Mouse (Mus musculus): ENCODE data around the gene Tspan32. TPM values are rescaled to one million over a fixed set of nuclear protein-coding genes. Genes with fewer than 3 reads are reported as not detected.

Gene Tspan32
- polyA plus RNA-seq, 1 experiment from 2014 or later, result 19.5 TPM

DNA sequence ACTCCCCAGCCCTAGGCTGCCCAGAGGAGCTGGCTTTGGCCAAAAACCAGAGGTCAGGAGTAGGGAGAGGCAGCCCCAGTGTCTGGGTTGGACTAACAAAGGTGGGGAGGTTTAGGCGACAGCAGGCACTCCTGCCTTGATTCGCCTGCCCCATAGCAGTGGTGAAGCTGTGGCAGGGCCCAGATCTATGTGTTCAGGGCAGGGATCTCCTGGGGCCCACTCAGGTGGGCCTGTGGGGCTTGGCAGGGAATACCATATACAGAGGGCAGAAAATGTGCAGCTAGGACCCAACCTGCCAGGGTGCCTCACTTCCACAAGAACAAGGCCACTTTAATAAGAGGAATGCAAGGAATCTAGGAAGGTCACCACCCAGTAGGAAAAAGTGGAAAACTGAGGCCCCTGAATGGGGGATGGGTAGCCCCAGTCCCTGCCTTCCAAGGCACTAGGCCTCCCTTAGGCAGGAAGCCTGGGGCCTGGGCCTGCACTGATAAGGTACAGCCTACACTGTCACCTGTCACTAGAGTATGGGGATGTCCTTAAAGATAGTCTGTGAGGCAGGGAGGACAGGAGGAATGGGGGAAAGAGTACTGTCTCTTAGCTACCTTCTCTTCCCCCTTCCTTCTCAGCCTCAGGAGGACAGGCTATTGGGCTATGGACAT is 1.4 kb downstream of the Tspan32 start:
- 60% methylated on average over 2 of the region's 2 CpGs for WGBS (ENCODE audit: insufficient replicate concordance)
- peak overlapping the region; percentile 54 for H3K4me2 ChIP-seq
- H3K27ac ChIP-seq (ENCODE audit: low read depth, low read length), result peak overlapping the region; percentile 95
- ATAC-seq (replicated peaks; ENCODE audit: insufficient number of reproducible peaks, low FRiP score, low TSS enrichment), result peak; percentile 80
- H3K36me3 ChIP-seq (ENCODE audit: control insufficient read depth, insufficient read depth, low read length), result no peaks in the 10 kb centered on the region
- peak overlapping the region; percentile 30 for H3K4me3 ChIP-seq (ENCODE audit: low read depth, low read length)
- H3K27me3 ChIP-seq (ENCODE audit: control insufficient read depth, insufficient read depth, low read length), result no peaks in the 10 kb centered on the region
- no peaks in the 10 kb centered on the region for H3K9me3 ChIP-seq (replicated peaks; ENCODE audit: control insufficient read depth, low read length)
- peaks cover 32% of the 10 kb centered on the region for H3K4me1 ChIP-seq (ENCODE audit: control insufficient read depth, insufficient read depth, low read length)
- peak overlapping the region; percentile 65 for H3K9ac ChIP-seq (ENCODE audit: low read depth, low read length)

GRCm38 (mm10) chr7:143006756-143007598 is 2.1 kb downstream of the Tspan32 start:
- Histone ChIP-seq H3K36me3 (ENCODE audit: control insufficient read depth, insufficient read depth, low read length) (no peaks in the 10 kb centered on the region), H3K4me2 (peak overlapping the region; percentile 53), H3K4me1 (ENCODE audit: control insufficient read depth, insufficient read depth, low read length) (peaks cover 34% of the 10 kb centered on the region), H3K9ac (ENCODE audit: low read depth, low read length) (peak overlapping the region; percentile 65), H3K9me3 (replicated peaks; ENCODE audit: control insufficient read depth, low read length) (no peaks in the 10 kb centered on the region), H3K27me3 (ENCODE audit: control insufficient read depth, insufficient read depth, low read length) (no peaks in the 10 kb centered on the region), H3K4me3 (ENCODE audit: low read depth, low read length) (peak overlapping the region; percentile 30), H3K27ac (ENCODE audit: low read depth, low read length) (peak overlapping the region; percentile 95)
- no peak for ATAC-seq (replicated peaks; ENCODE audit: insufficient number of reproducible peaks, low FRiP score, low TSS enrichment)
- WGBS (ENCODE audit: insufficient replicate concordance), result 71% methylated on average over 8 of the region's 8 CpGs

DNA sequence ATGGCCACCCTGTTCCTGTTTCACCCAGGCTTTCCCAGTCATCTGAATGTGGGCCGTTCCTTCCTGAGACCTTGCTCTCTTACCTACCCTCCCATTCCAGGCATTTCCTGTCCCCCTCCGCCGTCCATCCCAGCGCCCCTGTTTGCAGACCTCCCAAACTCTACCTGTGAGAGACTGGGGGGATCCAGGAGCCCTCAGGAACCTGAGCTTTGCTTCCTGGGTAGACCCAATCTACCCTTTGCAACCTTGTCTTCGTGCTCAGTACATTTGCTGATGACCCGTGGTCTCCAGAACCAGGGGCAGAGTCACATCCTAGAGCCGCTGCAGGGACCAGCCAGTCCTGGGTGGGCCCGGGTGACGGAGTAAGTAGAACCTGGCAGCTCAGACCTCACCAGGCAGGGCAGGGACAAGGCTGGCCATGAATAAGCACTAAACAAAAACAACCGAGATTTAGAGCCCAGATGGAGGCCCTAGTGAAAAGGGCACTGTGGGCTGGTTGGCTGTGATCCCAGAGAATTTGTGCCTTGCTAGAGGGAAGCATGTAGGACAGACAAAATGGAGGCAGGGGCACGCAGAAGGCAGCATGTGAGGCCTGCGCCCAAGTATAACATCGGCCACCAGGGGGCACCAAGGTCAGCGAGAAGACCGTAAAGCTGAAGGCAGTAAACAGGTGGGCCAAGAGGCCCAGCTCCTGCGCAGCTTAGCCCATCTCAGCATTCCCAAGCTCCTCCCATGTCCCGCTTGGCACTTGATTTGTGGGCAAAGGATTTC is 2.9 kb downstream of the Tspan32 start:
- Histone ChIP-seq H3K27me3 (ENCODE audit: control insufficient read depth, insufficient read depth, low read length) (no peaks in the 10 kb centered on the region), H3K9me3 (replicated peaks; ENCODE audit: control insufficient read depth, low read length) (no peaks in the 10 kb centered on the region), H3K4me3 (ENCODE audit: low read depth, low read length) (peak overlapping the region; percentile 30), H3K27ac (ENCODE audit: low read depth, low read length) (peak overlapping the region; percentile 95), H3K9ac (ENCODE audit: low read depth, low read length) (peak overlapping the region; percentile 65), H3K4me2 (peak overlapping the region; percentile 53), H3K36me3 (ENCODE audit: control insufficient read depth, insufficient read depth, low read length) (no peaks in the 10 kb centered on the region), H3K4me1 (ENCODE audit: control insufficient read depth, insufficient read depth, low read length) (peaks cover 39% of the 10 kb centered on the region)
- WGBS (ENCODE audit: insufficient replicate concordance), result 32% methylated on average over 17 of the region's 17 CpGs
- peak; percentile 50 for ATAC-seq (replicated peaks; ENCODE audit: insufficient number of reproducible peaks, low FRiP score, low TSS enrichment)

GRCm38 (mm10) chr7:143008370-143008926 is 3.6 kb downstream of the Tspan32 start:
- 45% methylated on average over 8 of the region's 8 CpGs for WGBS (ENCODE audit: insufficient replicate concordance)
- Histone ChIP-seq H3K4me1 (ENCODE audit: control insufficient read depth, insufficient read depth, low read length) (peaks cover 38% of the 10 kb centered on the region), H3K27me3 (ENCODE audit: control insufficient read depth, insufficient read depth, low read length) (no peaks in the 10 kb centered on the region), H3K4me2 (peak overlapping the region; percentile 53), H3K27ac (ENCODE audit: low read depth, low read length) (peak overlapping the region; percentile 95), H3K9me3 (replicated peaks; ENCODE audit: control insufficient read depth, low read length) (no peaks in the 10 kb centered on the region), H3K9ac (ENCODE audit: low read depth, low read length) (peak overlapping the region; percentile 52), H3K36me3 (ENCODE audit: control insufficient read depth, insufficient read depth, low read length) (no peaks in the 10 kb centered on the region), H3K4me3 (ENCODE audit: low read depth, low read length) (0 out of 2 replicates have a peak overlapping the region, but pooled peaks have one; percentile 11)
- no peak for ATAC-seq (replicated peaks; ENCODE audit: insufficient number of reproducible peaks, low FRiP score, low TSS enrichment)

DNA sequence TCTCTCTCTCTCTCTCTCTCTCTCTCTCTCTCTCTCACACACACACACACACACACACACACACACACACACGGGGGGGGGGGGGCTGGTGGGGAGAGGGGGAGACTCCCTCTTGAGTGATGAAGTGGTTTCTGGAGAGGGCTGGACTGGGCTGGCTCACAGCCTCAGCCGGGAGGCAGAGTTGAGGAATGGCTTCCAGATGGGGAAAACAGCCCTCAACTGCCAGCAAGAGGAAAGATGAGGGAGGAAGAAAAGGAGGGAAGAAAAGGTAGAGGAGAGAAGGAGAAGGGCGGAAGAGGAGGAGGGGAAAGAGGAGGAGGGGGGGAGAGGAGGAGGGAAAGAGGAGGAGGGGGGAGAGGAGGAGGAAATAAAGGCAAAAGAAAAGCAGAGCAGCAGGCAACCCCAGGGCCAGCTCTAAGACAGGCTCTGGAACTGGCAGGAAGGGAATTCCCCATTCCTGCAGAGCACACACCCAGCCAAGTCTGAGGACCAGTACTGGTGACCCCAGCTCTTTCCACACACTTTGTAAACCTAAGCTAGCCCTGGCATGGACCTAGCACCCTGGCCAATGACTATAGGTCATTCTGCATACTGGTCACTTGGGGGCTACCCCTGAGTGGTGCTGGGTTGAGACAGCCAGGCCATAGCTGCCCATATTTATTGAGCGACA is 4.3 kb downstream of the Tspan32 start:
- Histone ChIP-seq H3K36me3 (ENCODE audit: control insufficient read depth, insufficient read depth, low read length) (no peaks in the 10 kb centered on the region), H3K4me3 (ENCODE audit: low read depth, low read length) (no peak overlapping the region), H3K4me1 (ENCODE audit: control insufficient read depth, insufficient read depth, low read length) (peaks cover 43% of the 10 kb centered on the region), H3K27ac (ENCODE audit: low read depth, low read length) (peak overlapping the region; percentile 95), H3K27me3 (ENCODE audit: control insufficient read depth, insufficient read depth, low read length) (no peaks in the 10 kb centered on the region), H3K9ac (ENCODE audit: low read depth, low read length) (peak overlapping the region; percentile 52; the same call in 1 of the 2 replicates), H3K4me2 (peak overlapping the region; percentile 53), H3K9me3 (replicated peaks; ENCODE audit: control insufficient read depth, low read length) (no peaks in the 10 kb centered on the region)
- ATAC-seq (replicated peaks; ENCODE audit: insufficient number of reproducible peaks, low FRiP score, low TSS enrichment), result no peak
- WGBS (ENCODE audit: insufficient replicate concordance), result 31% methylated on average over 3 of the region's 4 CpGs

- no peak for ATAC-seq (replicated peaks; ENCODE audit: insufficient number of reproducible peaks, low FRiP score, low TSS enrichment)
- no peak overlapping the region for H3K4me2 ChIP-seq
- no peak overlapping the region for H3K4me3 ChIP-seq (ENCODE audit: low read depth, low read length)
- 87% methylated on average over 4 of the region's 4 CpGs for WGBS (ENCODE audit: insufficient replicate concordance)
- no peak overlapping the region for H3K9ac ChIP-seq (ENCODE audit: low read depth, low read length)
- H3K36me3 ChIP-seq (ENCODE audit: control insufficient read depth, insufficient read depth, low read length), result no peaks in the 10 kb centered on the region
- no peaks in the 10 kb centered on the region for H3K9me3 ChIP-seq (replicated peaks; ENCODE audit: control insufficient read depth, low read length)
- peak overlapping the region; percentile 95 for H3K27ac ChIP-seq (ENCODE audit: low read depth, low read length)
- H3K4me1 ChIP-seq (ENCODE audit: control insufficient read depth, insufficient read depth, low read length), result peaks cover 50% of the 10 kb centered on the region
- no peaks in the 10 kb centered on the region for H3K27me3 ChIP-seq (ENCODE audit: control insufficient read depth, insufficient read depth, low read length)
These were observed 5.2 kb downstream of the Tspan32 start for GRCm38 (mm10) chr7:143009996-143010395.

GRCm38 (mm10) chr7:143011226-143011625 is 6.4 kb downstream of the Tspan32 start:
- Histone ChIP-seq H3K27me3 (ENCODE audit: control insufficient read depth, insufficient read depth, low read length) (no peaks in the 10 kb centered on the region), H3K36me3 (ENCODE audit: control insufficient read depth, insufficient read depth, low read length) (no peaks in the 10 kb centered on the region), H3K4me3 (ENCODE audit: low read depth, low read length) (no peak overlapping the region), H3K9ac (ENCODE audit: low read depth, low read length) (no peak overlapping the region), H3K4me1 (ENCODE audit: control insufficient read depth, insufficient read depth, low read length) (peaks cover 53% of the 10 kb centered on the region), H3K27ac (ENCODE audit: low read depth, low read length) (no peak overlapping the region), H3K9me3 (replicated peaks; ENCODE audit: control insufficient read depth, low read length) (no peaks in the 10 kb centered on the region), H3K4me2 (no peak overlapping the region)
- 81% methylated on average over 1 of the region's 1 CpGs for WGBS (ENCODE audit: insufficient replicate concordance)
- ATAC-seq (replicated peaks; ENCODE audit: insufficient number of reproducible peaks, low FRiP score, low TSS enrichment), result no peak

All from heart, embryonic 11.5 days (tissue).